Mouse (Mus musculus) urinary bladder, postnatal 25 days (tissue): ENCODE measurements around the gene Xk.
"Not testable (repeated sequence)": the region's sequence is repeated elsewhere in the genome, so short reads cannot be mapped to it uniquely, and the experiment has no call there.

Experiments
- DNase-seq: peaks from one replicate; pipeline ENCODE4 v3.0.0; 2022; ENCODE audit warnings: low spot score

The Xk gene

DNA sequence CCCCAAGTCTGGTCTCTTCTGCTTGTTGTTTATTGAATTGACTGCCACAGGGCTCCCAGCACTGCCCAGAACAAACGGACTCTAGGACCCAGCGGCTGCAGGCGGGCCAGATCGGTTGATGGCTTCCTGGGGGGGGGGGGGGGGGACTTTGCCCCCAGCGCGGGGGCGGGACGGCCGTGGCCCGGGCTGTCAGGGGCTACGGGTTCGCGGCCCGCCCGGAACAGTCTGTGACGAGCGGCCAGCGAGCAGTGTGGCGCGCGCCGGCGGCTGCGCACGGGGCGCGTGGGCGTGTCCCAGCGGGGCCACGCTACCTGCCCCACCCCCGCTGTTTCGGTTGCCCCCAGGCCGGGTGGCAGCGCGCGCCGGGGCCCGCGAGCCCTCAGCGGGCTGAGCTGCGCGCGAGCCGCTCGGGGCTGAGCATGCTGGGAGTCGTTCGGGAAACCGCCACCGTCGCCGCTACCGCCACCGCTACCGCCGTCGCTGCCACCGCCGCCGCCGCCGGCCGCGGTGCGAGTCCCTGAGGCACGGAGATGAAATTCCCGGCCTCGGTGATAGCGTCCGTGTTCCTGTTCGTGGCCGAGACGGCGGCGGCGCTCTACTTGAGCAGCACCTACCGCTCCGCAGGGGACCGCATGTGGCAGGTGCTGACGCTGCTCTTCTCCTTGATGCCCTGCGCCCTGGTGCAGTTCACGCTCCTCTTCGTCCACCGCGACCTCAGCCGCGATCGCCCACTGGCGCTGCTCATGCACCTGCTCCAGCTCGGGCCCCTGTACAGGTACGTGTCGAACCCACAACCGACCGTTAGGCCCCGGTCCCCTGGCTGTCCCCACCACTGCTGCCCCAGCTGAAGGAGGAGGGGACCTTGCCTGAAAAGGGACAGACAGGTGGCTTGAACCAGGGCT is at the start of gene Xk:
Xk (plus strand) TSS at position 297 of the 902 bp plus-strand sequence.
- peak; percentile 28 for DNase-seq

DNA sequence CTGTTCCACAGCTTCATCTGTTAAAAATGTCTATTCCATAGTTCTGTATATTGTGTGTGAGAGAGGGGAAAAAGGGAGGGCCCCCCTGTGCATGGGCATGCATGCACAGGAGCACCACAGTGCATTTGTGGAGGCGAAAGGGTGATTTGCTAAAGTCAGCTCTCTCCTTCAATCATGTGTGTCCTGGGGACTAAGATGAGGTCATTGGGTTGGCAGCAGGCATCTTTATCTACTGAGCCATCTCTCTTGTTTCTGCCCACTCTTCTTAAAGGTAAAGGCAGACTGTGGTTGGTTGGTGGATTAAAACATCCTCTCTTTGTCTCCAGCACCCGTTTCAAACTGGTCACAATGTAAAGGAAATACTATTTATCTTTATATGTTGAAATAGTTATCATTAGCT is 45.5 kb upstream of the Xk start:
- DNase-seq = no peak

DNA sequence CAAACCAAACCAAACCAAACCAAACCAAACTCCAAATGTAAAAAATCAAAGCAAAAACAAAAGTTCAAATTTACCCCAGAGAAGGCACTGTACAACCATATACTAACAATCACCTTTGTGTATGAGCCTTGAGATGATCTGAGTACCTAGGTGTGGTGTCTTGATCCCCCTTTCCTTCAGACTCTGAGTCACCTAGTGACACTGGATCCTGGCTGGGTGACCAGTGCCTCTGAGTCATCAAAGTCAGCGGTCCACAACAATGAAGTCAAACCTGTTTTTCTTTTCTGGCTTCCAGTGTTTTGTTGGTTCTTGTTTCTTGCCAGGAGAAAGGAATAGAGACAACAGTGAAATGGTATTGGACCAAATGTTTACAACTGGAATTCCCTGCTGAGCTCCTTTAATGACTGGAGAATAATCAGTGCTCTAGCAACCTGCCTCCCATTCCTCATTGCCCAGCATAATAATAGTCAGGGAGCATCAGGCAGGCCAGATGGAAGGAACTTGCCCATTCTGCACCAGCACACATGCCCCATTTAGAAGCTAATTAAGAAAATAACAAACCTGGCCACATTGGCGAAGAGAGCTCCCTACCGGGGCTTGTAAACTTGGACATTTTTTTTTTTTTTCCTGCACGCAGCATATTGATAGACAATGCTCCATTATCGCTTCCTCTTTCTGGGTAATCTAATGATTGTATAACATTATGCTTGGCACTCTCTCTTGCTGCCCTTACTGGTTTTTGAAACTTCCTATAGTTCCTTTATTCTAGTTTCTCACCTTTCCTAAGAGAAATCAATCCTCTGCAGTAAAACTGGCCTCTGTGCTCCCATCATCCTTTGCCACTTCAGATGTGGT is 31.6 kb upstream of the Xk start:
- no peak for DNase-seq

DNA sequence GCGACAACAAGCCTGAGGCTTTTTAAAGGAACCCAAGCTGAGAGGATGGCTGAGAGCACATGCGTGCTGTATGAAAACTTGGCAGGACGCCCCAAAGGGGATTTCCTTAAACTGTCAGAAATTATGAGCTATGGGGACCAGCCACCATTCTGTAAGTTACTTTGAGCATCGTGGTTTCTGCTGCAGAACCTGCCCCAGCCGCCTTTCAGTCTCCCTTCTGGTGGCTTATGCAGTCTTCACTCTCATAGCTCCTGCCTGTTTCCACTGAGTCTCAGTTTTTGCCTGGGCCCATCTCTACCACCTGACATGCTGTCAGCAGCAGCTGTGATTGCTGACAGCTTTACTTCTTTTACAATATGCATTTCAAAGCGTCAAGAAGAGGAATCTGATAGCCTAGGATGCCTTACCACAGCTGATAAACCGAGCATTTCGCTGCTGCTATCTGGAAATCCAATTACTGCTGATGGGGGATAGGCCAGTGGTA is 29.1 kb upstream of the Xk start:
- DNase-seq = no peak

DNA sequence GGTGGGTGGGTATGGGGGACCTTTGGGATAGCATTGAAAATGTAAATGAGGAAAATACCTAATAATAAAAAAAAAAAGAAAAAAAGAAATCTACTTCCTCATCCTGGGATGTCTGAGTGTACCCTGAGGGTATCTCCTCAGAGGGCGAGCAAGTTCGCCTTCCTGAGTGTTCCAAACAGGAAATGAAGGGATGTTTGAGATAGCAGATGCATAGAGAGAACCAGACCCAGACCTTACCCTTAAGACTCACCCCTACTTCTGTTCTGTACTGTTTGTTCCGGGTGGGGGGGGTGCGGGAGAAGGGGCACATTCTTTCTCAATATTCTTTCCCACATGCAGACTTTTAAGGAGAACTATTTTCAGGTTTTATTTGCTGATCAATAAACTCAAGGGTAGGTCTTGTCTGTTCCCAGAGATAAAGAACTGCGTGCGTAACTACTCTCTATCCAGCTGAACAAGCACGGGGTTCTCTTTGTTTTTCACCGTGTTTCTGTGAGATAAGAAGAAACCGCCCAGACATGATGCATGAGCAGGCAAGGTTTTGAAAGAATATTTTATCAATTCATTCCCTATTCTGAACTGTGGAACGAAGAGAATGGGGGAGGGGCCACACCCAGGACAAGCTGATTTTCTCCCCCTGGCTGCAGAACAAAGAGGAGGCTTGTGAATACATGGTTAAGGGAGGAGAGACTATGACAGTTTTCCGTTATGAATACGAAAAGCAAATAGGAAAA is 27.8 kb upstream of the Xk start:
- no peak for DNase-seq

DNA sequence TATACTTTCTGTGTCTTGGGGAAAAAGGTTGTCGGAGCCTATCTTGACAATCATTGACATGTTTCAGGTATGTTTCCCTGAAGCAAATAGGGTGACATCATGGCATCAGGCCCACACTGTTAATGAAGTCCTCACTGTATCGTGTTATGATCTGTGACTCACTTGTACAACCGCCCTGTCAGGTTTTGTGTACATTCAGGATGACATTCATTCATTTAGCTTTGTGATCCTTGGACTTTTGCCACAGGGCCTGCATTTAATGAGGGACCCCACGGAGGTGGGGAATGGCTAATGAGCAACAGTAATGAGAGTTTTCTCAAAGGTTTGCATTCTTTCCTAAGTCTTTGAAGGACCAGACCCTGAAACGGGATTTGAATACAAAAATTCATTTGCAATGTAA is 23.6 kb upstream of the Xk start:
- no peak for DNase-seq

DNA sequence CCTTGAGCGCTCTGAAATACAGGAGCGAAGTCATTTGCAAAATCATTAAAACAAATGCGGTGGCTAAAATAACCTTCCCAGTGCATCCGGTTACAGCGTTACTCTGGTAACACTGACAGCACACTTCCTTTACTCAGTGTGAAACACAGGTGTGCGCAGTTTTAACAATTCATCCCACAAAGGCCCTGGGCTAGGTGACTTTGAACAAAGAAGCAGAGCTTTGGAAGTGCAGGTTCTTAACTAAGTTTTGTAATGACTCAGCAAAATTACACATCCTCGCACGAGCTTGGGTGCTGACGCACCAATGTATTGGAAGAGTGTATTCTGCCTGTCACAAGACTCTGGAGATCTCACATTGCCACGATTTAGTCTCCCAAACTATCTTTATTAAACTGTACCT is 18.6 kb upstream of the Xk start:
- DNase-seq = no peak

DNA sequence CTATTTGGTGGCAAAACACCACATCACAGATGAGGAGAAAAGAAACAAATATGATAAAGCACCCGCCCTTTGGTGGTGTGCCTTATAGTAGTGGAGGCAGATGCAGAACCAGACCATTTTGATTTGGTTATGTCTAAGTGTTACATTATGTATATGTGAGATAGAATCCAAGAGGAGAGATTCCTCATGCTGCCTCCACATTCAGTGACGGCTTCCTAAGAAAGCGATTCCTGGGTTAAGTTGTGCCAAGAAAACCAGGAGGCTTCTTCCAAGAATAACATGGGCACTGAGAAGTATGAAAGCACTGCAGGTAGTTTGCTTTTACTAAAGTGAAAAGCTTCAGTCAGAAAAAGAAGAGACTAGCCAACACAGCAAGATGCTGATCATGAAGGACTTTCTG is 17.7 kb upstream of the Xk start:
- no peak for DNase-seq

DNA sequence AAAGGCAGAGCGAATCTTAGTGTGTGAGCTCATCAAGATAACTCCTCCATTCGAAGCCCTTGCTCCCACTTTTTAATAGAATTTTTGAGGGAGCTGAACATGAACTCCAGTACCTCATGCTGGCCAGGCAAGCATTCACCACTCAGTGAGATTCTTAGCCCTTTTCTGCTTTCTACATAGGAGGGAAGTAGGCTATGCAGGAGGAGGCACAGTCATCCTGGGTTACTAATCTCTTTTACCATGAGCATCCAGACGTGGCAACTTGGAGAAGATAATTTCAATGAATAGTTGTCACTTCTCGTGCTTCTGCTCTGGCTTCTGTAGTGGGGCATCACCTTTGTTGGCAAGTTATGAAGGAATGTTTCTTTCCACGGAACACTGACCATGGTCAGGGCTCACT is 15.8 kb upstream of the Xk start, which contains the start of gene Gm14862:
Gm14862 (minus strand) TSS at position 134 of the 400 bp plus-strand sequence.
- DNase-seq = no peak

DNA sequence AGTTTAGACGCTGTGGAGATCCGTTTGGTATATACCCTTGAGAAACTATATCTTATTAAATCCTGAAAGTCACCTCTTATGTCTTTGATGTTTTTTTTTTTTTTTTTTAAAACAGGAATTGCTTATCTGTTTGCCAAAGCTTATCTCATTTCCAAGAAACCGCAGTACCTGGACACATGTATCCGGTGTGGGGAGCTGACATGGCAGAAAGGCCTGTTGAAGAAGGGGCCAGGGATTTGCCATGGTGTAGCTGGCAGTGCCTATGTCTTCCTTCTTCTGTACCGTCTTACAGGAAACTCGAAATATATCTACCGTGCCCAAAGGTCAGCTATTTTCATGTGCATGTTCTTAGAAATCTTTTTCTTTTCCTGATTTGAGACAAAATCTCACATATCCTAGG is 14.7 kb upstream of the Xk start:
- DNase-seq = no peak

DNA sequence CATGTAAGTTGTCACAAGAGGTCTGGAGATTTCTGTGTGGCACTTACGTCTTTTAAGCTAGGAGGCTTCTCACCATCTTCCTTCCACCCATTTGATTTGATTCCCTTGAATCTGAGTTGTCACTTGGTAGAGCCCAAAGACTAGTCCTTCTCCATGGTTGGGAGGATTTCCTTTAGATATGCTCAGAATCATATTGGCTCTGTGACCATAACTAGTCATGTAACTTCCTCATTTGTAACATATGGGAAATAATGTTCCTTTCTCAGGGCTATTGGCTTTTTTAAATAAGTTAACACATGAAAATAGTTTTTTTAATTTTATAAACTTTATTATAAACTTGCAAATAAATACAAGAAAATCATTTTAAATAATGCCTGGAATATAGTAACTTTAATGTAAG is 13.3 kb upstream of the Xk start:
- DNase-seq = no peak

DNA sequence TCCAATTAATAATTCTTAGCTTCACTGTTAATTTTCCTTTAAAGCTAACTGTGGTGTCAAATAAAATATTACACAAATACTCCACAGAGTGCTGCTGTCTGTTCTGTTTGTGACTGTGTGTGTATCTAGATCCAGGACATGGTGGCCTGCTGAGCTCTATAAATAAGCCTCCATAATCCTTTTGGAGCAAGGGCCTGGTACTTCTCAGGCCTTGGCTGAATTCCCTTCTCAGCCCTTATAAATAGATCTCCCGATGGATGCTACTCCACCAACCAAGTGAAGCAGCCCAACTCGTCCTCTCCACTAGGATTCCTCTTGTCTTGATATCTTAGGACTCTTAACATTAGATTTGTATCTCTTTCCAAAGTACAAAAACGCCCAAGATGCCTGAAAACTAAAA is 1.4 kb upstream of the Xk start:
- DNase-seq = no peak

DNA sequence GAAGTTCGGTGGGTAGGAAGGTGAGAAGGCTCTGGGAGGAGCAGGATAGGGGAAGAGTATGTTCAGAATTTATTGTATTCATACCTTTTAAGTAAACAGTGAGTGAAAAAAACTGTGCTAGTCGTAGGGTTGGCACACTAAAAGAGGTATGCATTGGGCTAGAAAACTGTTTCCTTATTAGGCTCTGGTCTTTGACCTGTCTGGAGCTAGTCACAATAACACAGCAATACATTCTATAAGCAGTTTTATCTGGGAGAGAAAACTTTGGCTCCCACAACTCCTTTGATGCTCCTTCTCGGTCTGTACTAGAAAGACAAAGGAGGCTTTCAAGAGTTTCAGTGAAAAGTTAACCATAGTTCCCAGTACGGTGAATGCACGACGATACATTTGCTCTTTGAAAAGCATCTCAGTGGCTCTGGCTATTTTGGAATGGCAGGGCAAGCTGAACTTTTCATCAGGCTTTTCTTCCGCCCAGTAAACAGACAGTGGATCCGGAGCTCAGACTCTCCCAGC is 553 bp upstream of the Xk start:
- DNase-seq = no peak

DNA sequence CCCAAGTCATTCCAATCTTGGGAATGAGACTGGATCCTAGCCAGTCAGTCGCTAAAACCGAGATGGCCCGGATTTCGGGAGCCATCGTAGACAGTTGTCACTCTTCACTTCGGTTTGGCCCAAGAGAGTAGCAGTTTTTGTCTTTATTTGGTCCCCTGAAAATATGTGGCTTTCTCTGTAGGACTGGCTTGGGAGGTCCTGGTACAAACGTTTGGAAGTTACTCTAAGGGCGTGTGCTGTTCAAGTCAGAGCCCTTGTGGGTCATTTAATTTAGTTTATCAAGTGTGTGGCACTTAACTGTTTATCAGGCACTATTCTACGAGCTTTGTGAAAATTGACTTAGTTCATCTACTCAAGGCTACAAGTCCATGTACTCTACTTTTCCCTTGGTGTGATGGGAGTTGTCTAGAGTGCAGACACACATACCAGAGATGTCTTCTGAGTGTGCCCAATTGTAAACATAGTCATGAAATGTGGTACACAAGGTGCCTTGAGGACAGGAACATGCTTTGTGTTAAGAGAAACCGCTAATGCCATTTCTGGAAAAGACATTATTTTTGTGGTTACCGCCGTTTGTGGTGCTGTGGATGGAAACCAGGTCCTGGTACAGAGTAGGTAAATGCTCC is 934 bp downstream of the Xk start:
- no peak for DNase-seq

DNA sequence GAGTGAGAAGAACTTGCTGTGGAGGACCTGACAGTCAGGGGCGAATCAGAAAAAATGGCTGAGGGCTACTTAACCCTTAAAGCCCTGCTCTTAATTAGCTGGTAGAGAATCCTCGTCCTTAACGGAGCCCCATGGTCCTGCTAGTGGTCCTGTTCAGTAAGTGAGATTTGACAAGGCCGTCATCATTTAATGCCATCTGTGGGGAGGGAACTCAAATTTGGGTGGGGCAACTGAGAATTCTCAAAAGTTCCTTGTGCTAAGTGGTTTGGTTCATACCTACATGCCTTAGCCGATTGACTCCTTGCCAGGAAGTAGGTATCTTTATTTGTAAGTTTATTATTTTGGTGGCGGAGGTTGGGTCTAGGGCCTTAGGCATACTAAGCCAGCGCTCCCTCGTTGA is 1.8 kb downstream of the Xk start:
- DNase-seq = no peak

DNA sequence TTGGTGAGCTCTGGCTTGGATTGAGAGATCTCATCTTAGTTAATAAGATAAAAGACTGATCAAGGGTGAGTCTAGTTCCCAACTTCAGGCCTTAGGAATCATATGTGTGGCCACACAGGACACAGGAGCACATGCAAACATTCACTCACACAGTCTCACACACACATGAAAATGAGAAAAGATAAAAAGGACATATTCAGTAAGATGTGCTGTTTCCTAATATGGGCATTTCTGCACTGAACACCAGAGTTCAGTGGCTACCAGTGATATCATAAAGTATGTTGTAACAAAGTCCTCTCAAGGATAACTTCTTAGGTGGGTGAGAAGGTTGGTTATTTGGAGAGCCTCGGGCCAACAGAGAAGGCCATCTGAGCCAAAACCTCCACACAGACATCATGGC is 10.9 kb downstream of the Xk start, which contains the start of gene H2al1m:
H2al1m (plus strand) TSS at position 301 of the 400 bp plus-strand sequence.
- DNase-seq = not testable (repeated sequence)

DNA sequence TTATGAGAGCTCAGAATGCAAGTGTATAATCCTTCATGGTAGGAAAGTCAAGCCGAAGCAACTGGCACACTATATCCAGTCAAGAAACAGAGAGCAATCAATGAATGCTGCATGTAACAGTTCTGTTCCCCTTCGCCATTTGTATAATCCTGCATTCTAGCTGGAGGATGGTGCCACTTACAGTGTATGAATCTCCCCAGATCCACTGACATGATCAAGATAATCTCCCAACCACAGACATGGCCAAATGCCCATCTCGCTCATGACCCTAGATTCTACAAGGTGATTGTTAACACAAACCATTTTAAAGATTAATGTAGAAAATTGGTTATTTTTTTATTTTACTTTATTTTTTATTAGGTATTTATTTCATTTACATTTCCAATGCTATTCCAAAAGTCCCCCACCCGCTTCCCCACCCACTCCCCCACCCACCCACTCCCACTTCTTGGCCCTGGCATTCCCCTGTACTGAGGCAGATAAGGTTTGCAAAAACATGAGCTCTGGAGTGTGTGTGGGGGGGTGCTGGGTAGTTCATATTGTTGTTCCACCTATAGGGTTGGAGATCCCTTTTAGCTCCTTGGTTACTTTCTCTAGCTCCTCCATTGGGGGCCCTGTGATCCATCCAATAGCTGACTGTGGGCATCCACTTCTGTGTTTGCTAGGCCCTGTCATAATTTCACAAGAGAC is 20.7 kb downstream of the Xk start:
- not testable (repeated sequence) for DNase-seq

DNA sequence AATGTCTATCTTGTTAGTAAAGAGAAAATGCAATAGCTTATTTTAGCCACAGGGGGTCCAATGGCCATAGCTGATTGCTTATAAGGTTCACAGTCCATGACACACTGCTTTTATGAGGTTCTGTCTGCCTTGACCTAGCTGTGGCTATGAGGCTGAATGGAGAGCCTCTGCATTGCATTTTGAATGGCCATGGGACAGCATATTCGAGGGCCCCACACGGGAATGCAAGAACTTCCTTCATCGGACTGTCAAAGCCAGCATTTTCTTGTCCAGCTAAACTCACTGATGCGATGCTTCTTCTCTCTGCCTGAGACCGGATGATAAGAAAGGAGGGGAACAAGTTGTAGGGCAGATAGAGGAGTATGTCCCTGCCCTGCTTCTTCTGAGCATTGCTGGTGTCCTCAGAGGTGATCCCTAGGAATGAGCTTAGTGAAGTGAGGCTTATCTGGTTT is 25.9 kb downstream of the Xk start:
- no peak for DNase-seq

DNA sequence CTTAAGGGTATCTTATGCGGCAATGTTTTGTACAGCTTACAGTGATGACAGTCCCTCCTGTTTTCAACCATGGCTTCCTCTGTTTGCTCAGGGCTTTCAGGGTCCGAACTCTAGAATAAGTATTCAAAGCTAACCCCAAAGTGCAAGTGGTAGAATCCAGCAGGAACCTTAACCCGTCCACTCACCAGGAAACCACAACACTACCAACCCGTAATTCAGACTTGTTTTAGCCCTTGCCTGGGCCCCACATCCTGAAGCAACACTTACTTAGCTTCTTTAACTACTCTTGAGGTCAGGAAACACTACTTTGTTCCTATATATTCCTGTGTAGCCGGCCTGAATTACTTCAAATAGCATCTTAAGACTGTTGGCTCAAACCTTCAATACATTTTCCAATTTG is 30.2 kb downstream of the Xk start:
- DNase-seq = no peak

DNA sequence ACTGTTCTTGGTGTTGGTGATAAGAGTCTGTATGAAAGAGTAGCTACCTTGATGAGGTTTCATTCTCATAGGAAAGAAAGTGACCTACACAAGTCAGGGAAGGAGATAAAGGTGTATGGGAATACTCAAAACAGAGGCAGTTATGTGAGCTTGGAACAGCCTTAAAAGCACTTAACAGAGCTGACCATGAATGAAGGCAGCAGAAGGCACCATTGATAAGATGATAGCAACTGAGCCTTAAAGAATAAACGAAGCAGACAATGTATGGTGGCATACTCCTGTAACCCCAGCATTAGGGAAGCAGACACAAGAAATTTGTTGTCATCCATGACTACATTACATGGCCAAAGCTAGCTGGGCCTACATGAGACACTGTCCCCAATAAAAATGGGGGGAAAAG is 30.9 kb downstream of the Xk start:
- DNase-seq = no peak

DNA sequence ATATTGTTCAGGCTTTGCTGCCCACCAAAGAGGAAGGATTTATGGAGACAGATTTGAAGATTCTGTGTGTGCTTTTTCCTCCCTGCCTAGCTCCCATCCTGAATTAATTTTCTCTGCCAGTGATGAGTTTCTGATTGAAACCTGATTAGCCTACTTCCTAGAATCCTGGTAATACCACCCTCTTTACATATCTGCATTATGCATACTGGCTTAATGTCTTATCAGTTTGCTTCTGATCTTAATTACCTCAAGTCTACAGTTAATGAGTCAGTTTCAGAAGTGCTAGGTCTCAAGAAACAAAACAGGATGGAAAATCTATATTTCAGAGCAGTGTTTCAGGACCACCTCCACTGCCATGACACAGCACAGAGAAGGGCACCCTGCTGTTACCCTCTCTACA is 43.9 kb downstream of the Xk start:
- DNase-seq = not testable (repeated sequence)
